Mouse (Mus musculus): ENCODE measurements around the gene Zfhx3. TPM values are rescaled to one million over a fixed set of nuclear protein-coding genes. Genes with fewer than 3 reads are reported as not detected.

Zfhx3 gene
- polyA plus RNA-seq, 1 experiment = 17.1 TPM

GRCm38 (mm10) chr8:108722671-108723513 is 780.4 kb downstream of the Zfhx3 start:
- H3K4me1 ChIP-seq (ENCODE audit: control insufficient read depth, insufficient read depth, low read length) = peaks cover 48% of the 10 kb centered on the region
- H3K27ac ChIP-seq (ENCODE audit: insufficient read depth, low read depth, low read length) = peak overlapping the region; percentile 79
- H3K4me3 ChIP-seq (ENCODE audit: insufficient read depth, low read length) = peak overlapping the region; percentile 56
- TF ChIP-seq POLR2A (IDR thresholded peaks at IDR 0.05; ENCODE audit: borderline replicate concordance, low read depth, low read length) = no peak
- no peak for TF ChIP-seq CTCF (IDR thresholded peaks at IDR 0.05; ENCODE audit: low read depth, low read length)

GRCm38 (mm10) chr8:108723636-108724035 is 781.2 kb downstream of the Zfhx3 start:
- TF ChIP-seq POLR2A (IDR thresholded peaks at IDR 0.05; ENCODE audit: borderline replicate concordance, low read depth, low read length) (no peak), CTCF (IDR thresholded peaks at IDR 0.05; ENCODE audit: low read depth, low read length) (0 out of 2 replicates have a peak, but pooled peaks have one; percentile 18)
- peak overlapping the region; percentile 79 for H3K27ac ChIP-seq (ENCODE audit: insufficient read depth, low read depth, low read length)
- H3K4me1 ChIP-seq (ENCODE audit: control insufficient read depth, insufficient read depth, low read length) = peaks cover 40% of the 10 kb centered on the region
- no peak overlapping the region for H3K4me3 ChIP-seq (ENCODE audit: insufficient read depth, low read length)

- H3K4me1 ChIP-seq (ENCODE audit: control insufficient read depth, insufficient read depth, low read length) = peaks cover 41% of the 10 kb centered on the region
- no peak overlapping the region for H3K27ac ChIP-seq (ENCODE audit: insufficient read depth, low read depth, low read length)
- TF ChIP-seq CTCF (IDR thresholded peaks at IDR 0.05; ENCODE audit: low read depth, low read length) = no peak
- TF ChIP-seq POLR2A (IDR thresholded peaks at IDR 0.05; ENCODE audit: borderline replicate concordance, low read depth, low read length) = no peak
- no peak overlapping the region for H3K4me3 ChIP-seq (ENCODE audit: insufficient read depth, low read length)
Measured at GRCm38 (mm10) chr8:108724818-108725506, 782.5 kb downstream of the Zfhx3 start.

- Histone ChIP-seq H3K27ac (ENCODE audit: insufficient read depth, low read depth, low read length) (no peak overlapping the region), H3K4me3 (ENCODE audit: insufficient read depth, low read length) (no peak overlapping the region), H3K4me1 (ENCODE audit: control insufficient read depth, insufficient read depth, low read length) (peaks cover 41% of the 10 kb centered on the region)
- TF ChIP-seq CTCF (IDR thresholded peaks at IDR 0.05; ENCODE audit: low read depth, low read length) = no peak
- no peak for TF ChIP-seq POLR2A (IDR thresholded peaks at IDR 0.05; ENCODE audit: borderline replicate concordance, low read depth, low read length)
Measured at GRCm38 (mm10) chr8:108725631-108726030, 783.2 kb downstream of the Zfhx3 start.

GRCm38 (mm10) chr8:108726541-108727241 is 784.2 kb downstream of the Zfhx3 start:
- peaks cover 40% of the 10 kb centered on the region for H3K4me1 ChIP-seq (ENCODE audit: control insufficient read depth, insufficient read depth, low read length)

GRCm38 (mm10) chr8:108729169-108729568 is 786.7 kb downstream of the Zfhx3 start:
- H3K4me1 ChIP-seq (ENCODE audit: control insufficient read depth, insufficient read depth, low read length) = peaks cover 20% of the 10 kb centered on the region
- no peak overlapping the region for H3K4me3 ChIP-seq (ENCODE audit: insufficient read depth, low read length)
- no peak overlapping the region for H3K27ac ChIP-seq (ENCODE audit: insufficient read depth, low read depth, low read length)
- TF ChIP-seq POLR2A (IDR thresholded peaks at IDR 0.05; ENCODE audit: borderline replicate concordance, low read depth, low read length) (no peak), CTCF (IDR thresholded peaks at IDR 0.05; ENCODE audit: low read depth, low read length) (no peak)

More at GRCm38 (mm10) chr8:108726541-108727241, 784.2 kb downstream of the Zfhx3 start:
- TF ChIP-seq POLR2A (IDR thresholded peaks at IDR 0.05; ENCODE audit: borderline replicate concordance, low read depth, low read length) (no peak), CTCF (IDR thresholded peaks at IDR 0.05; ENCODE audit: low read depth, low read length) (no peak)
- Histone ChIP-seq H3K4me3 (ENCODE audit: insufficient read depth, low read length) (no peak overlapping the region), H3K27ac (ENCODE audit: insufficient read depth, low read depth, low read length) (no peak overlapping the region)

GRCm38 (mm10) chr8:108729667-108730329 is 787.4 kb downstream of the Zfhx3 start:
- H3K27ac ChIP-seq (ENCODE audit: insufficient read depth, low read depth, low read length) = no peak overlapping the region
- TF ChIP-seq CTCF (IDR thresholded peaks at IDR 0.05; ENCODE audit: low read depth, low read length) (no peak), POLR2A (IDR thresholded peaks at IDR 0.05; ENCODE audit: borderline replicate concordance, low read depth, low read length) (no peak)
- no peak overlapping the region for H3K4me3 ChIP-seq (ENCODE audit: insufficient read depth, low read length)
- peaks cover 19% of the 10 kb centered on the region for H3K4me1 ChIP-seq (ENCODE audit: control insufficient read depth, insufficient read depth, low read length)

GRCm38 (mm10) chr8:108730907-108731440 is 788.5 kb downstream of the Zfhx3 start:
- TF ChIP-seq POLR2A (IDR thresholded peaks at IDR 0.05; ENCODE audit: borderline replicate concordance, low read depth, low read length) (no peak), CTCF (IDR thresholded peaks at IDR 0.05; ENCODE audit: low read depth, low read length) (no peak)
- H3K4me1 ChIP-seq (ENCODE audit: control insufficient read depth, insufficient read depth, low read length) = peaks cover 19% of the 10 kb centered on the region
- H3K27ac ChIP-seq (ENCODE audit: insufficient read depth, low read depth, low read length) = no peak overlapping the region
- no peak overlapping the region for H3K4me3 ChIP-seq (ENCODE audit: insufficient read depth, low read length)

- H3K27ac ChIP-seq (ENCODE audit: insufficient read depth, low read depth, low read length) = no peak overlapping the region
- peaks cover 26% of the 10 kb centered on the region for H3K4me1 ChIP-seq (ENCODE audit: control insufficient read depth, insufficient read depth, low read length)
- no peak for TF ChIP-seq POLR2A (IDR thresholded peaks at IDR 0.05; ENCODE audit: borderline replicate concordance, low read depth, low read length)
- TF ChIP-seq CTCF (IDR thresholded peaks at IDR 0.05; ENCODE audit: low read depth, low read length) = no peak
- no peak overlapping the region for H3K4me3 ChIP-seq (ENCODE audit: insufficient read depth, low read length)
Measured at GRCm38 (mm10) chr8:108732500-108732899, 790.1 kb downstream of the Zfhx3 start.
